Mouse (Mus musculus) small intestine, adult 2 months (tissue): ENCODE data around the gene Rpp14.

ENCODE experiments used
- CTCF ChIP-seq: fragments of 200-500 bp; IDR thresholded peaks from 2 replicates; pipeline ENCODE4 v1.5.1; 2012; ENCODE audit warnings: low read depth, mild to moderate bottlenecking, control low read depth, inconsistent platforms, low read length, moderate library complexity, mixed read lengths; ENCODE audit not compliant: insufficient replicate concordance, insufficient read length; ENCODE audit errors: extremely low read depth
- POLR2A ChIP-seq: fragments of 200-500 bp; IDR thresholded peaks from 2 replicates; pipeline ENCODE4 v1.6.1; 2012; ENCODE audit warnings: low read depth, mild to moderate bottlenecking, control low read depth, inconsistent platforms, low read length, moderate library complexity

- TF ChIP-seq CTCF (no peak), POLR2A (no peak)
Measured at GRCm38 (mm10) chr14:8040911-8041678, 39.1 kb upstream of the Rpp14 start.
